Mouse (Mus musculus): ENCODE measurements at regions not wholly inside any gene's neighbourhood (a gene's known extent, or its start where the extent isn't known, plus 50 kb on each side); places are given as distances from the start of the nearest gene placed in this dataset.

DNA sequence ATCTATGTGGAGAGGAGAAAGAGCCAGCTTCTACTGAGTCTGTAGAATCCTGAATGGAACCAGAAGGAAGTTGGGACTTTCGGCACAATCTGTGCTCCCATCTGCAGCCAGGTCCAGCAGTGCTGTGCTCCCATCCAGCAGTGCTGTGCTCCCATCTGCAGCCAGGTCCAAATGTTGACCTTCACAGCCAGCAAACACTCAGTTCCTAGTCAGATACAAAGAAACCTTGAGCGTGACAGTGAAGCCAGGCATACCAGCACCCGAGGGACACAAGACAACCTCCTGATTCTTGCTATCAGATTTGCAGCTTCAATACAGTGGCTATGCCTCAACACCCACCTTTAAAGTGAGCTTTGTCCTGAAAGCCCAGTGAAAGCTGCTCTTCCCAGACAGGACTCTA, 79.4 kb upstream of the Ajap1 start:
- Histone ChIP-seq H3K9ac (ENCODE audit: control insufficient read depth, low read depth, low read length, poor library complexity, severe bottlenecking) (no peak overlapping the region), H3K4me1 (ENCODE audit: control insufficient read depth in 1 of 2, insufficient read depth in 2 of 2, low read length in 2 of 2) (no peaks in the 10 kb centered on the region), H3K79me2 (ENCODE audit: control insufficient read depth, insufficient read depth, low read length, poor library complexity) (no peaks in the 10 kb centered on the region), H3K9me3 (replicated peaks; ENCODE audit: insufficient read depth, low read length) (no peaks in the 10 kb centered on the region), H3K4me3 (ENCODE audit: control insufficient read depth in 1 of 2, insufficient read depth in 1 of 2, low read depth in 2 of 2, low read length in 2 of 2) (no peak overlapping the region), H3K27me3 (ENCODE audit: control insufficient read depth in 1 of 2, insufficient read depth in 2 of 2, low read length in 2 of 2) (no peaks in the 10 kb centered on the region), H3K27ac (ENCODE audit: control insufficient read depth, low read depth, low read length) (no peak overlapping the region), H3K36me3 (ENCODE audit: control insufficient read depth in 1 of 2, insufficient read depth in 2 of 2, low read length in 2 of 2) (no peaks in the 10 kb centered on the region)
- no peak for DNase-seq (ENCODE audit: low read depth, low spot score)
- TF ChIP-seq CHD1 (IDR thresholded peaks at IDR 0.05; ENCODE audit: low read depth, low read length) (no peak), TAL1 (IDR thresholded peaks at IDR 0.05; ENCODE audit: low read length) (no peak), KAT2A (conservative IDR thresholded peaks at IDR 0.05; ENCODE audit: low read depth, low read length) (no peak)

DNA sequence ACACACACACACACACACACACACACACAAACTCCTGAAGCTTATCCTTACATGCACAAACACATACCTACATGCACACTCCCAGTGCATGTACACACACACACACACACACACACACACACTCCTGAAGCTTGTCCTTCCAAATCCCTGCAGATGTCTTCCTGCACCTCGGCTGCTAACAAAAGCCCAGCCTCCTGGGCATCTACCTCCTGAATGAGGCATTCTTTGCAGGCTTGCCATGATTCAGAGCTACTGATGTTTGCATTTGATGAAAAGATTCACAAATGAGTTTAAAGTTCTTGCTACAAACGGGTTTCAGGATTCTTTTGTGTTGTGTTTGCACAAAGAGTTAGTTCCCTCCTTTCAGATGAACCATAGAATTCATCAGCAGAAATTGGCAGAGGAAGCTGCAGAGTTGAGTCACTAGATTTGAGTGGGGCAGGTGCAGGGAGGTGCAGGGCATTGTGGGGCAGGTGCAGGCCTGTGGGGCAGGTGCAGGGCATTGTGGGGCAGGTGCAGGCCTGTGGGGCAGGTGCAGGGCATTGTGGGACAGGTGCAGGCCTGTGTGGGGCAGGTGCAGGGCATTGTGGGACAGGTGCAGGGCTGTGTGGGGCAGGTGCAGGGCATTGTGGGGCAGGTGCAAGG, 84.8 kb upstream of the Ajap1 start:
- Histone ChIP-seq H3K4me3 (ENCODE audit: control insufficient read depth in 1 of 2, insufficient read depth in 1 of 2, low read depth in 2 of 2, low read length in 2 of 2) (no peak overlapping the region), H3K27ac (ENCODE audit: control insufficient read depth, low read depth, low read length) (no peak overlapping the region), H3K4me1 (ENCODE audit: control insufficient read depth in 1 of 2, insufficient read depth in 2 of 2, low read length in 2 of 2) (no peaks in the 10 kb centered on the region), H3K79me2 (ENCODE audit: control insufficient read depth, insufficient read depth, low read length, poor library complexity) (no peaks in the 10 kb centered on the region), H3K36me3 (ENCODE audit: control insufficient read depth in 1 of 2, insufficient read depth in 2 of 2, low read length in 2 of 2) (no peaks in the 10 kb centered on the region), H3K9me3 (replicated peaks; ENCODE audit: insufficient read depth, low read length) (no peaks in the 10 kb centered on the region), H3K9ac (ENCODE audit: control insufficient read depth, low read depth, low read length, poor library complexity, severe bottlenecking) (no peak overlapping the region), H3K27me3 (ENCODE audit: control insufficient read depth in 1 of 2, insufficient read depth in 2 of 2, low read length in 2 of 2) (no peaks in the 10 kb centered on the region)
- no peak for TF ChIP-seq CHD1 (IDR thresholded peaks at IDR 0.05; ENCODE audit: low read depth, low read length)
- DNase-seq (ENCODE audit: low read depth, low spot score) = no peak

DNA sequence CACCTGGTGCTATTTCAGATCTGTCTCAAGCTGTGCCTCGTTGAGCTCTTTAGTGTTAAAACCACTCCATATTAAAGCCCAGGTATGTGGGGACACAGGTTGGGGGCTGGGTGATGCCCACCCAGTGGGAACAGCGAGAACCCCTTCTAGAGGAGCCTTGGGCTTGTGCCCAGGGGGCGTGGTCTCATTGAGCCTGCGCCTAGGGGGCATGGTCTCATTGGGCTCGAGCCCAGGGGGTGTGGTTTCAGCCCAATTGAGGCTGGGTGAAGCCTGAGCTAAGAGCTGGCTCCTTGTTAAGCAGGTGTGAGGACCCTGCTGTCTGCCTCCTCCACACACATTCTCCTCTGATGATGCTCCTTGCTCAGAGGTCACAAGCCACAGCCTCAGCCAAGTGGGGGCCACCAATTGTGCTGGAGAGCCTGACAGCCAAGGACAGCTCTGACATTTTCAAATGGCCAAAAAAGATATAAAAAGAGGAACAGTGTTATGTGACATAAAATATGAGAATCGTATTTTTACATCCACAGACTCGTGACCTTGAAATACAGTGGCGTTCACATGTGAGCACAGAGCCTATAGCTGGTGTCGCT, 90.7 kb upstream of the Ajap1 start:
- no peaks in the 10 kb centered on the region for H3K36me3 ChIP-seq (ENCODE audit: control insufficient read depth in 1 of 2, insufficient read depth in 2 of 2, low read length in 2 of 2)

DNA sequence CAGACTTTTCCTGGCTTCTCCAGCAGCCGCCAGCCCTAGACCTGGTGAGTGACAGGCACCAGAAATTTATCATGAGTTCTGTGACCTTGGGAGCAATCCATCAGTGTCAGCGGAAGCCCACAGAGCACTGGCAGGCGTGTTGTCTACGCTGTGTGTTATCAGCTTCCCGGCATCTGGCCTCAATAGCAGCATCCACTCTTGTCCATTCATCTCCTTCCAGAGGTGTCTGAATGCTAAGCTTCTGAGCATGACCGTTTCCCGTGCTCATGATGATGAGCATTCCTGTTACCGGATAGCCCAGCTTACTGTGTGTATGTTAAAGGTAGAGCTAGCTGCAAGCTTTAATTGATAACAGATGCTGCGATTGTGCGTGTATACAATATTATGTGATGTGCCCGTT, 110.7 kb upstream of the Ajap1 start:
- Histone ChIP-seq H3K9ac (ENCODE audit: control insufficient read depth, low read depth, low read length, poor library complexity, severe bottlenecking) (no peak overlapping the region), H3K79me2 (ENCODE audit: control insufficient read depth, insufficient read depth, low read length, poor library complexity) (no peaks in the 10 kb centered on the region), H3K4me3 (ENCODE audit: control insufficient read depth in 1 of 2, insufficient read depth in 1 of 2, low read depth in 2 of 2, low read length in 2 of 2) (no peak overlapping the region), H3K4me1 (ENCODE audit: control insufficient read depth in 1 of 2, insufficient read depth in 2 of 2, low read length in 2 of 2) (no peaks in the 10 kb centered on the region), H3K27me3 (ENCODE audit: control insufficient read depth in 1 of 2, insufficient read depth in 2 of 2, low read length in 2 of 2) (no peaks in the 10 kb centered on the region), H3K36me3 (ENCODE audit: control insufficient read depth in 1 of 2, insufficient read depth in 2 of 2, low read length in 2 of 2) (no peaks in the 10 kb centered on the region), H3K27ac (ENCODE audit: control insufficient read depth, low read depth, low read length) (no peak overlapping the region), H3K9me3 (replicated peaks; ENCODE audit: insufficient read depth, low read length) (no peaks in the 10 kb centered on the region)
- DNase-seq (ENCODE audit: low read depth, low spot score) = no peak
- TF ChIP-seq GATA1 (IDR thresholded peaks at IDR 0.05; ENCODE audit: low read depth, low read length) (no peak), JUND (IDR thresholded peaks at IDR 0.05; ENCODE audit: low read depth, low read length) (no peak), USF2 (IDR thresholded peaks at IDR 0.05; ENCODE audit: borderline replicate concordance in 1 of 2, insufficient read depth in 1 of 2, low read depth in 1 of 2, low read length in 2 of 2) (no peak), POLR2AphosphoS2 (IDR thresholded peaks at IDR 0.05; ENCODE audit: low read length) (no peak), RAD21 (IDR thresholded peaks at IDR 0.05; ENCODE audit: low read depth, low read length) (no peak), CHD2 (IDR thresholded peaks at IDR 0.05; ENCODE audit: low read length) (no peak), POLR2A (IDR thresholded peaks at IDR 0.05; ENCODE audit: control insufficient read depth in 1 of 2, insufficient read depth in 1 of 2, low read depth in 1 of 2, low read length in 2 of 2, poor library complexity in 1 of 2) (no peak), ETS1 (IDR thresholded peaks at IDR 0.05; ENCODE audit: low read depth, low read length) (no peak), ZC3H11A (IDR thresholded peaks at IDR 0.05; ENCODE audit: low read depth, low read length) (no peak), MEF2A (IDR thresholded peaks at IDR 0.05; ENCODE audit: extremely low read depth, insufficient replicate concordance, low read depth, low read length, poor library complexity, severe bottlenecking) (no peak), ZKSCAN1 (IDR thresholded peaks at IDR 0.05; ENCODE audit: low read depth, low read length) (no peak), SIN3A (IDR thresholded peaks at IDR 0.05; ENCODE audit: low read length) (no peak), MYC (IDR thresholded peaks at IDR 0.05; ENCODE audit: low read depth, low read length) (no peak), MYB (IDR thresholded peaks at IDR 0.05; ENCODE audit: low read depth, low read length) (no peak), ELF1 (IDR thresholded peaks at IDR 0.05; ENCODE audit: low read depth, low read length) (no peak)

More for the DNA sequence above, 90.7 kb upstream of the Ajap1 start:
- TF ChIP-seq SIN3A (IDR thresholded peaks at IDR 0.05; ENCODE audit: low read length) (no peak), GABPA (IDR thresholded peaks at IDR 0.05; ENCODE audit: low read depth, low read length) (no peak), NRF1 (IDR thresholded peaks at IDR 0.05; ENCODE audit: insufficient read depth, low read depth, low read length, poor library complexity, severe bottlenecking) (no peak), USF1 (IDR thresholded peaks at IDR 0.05; ENCODE audit: low read depth, low read length) (no peak), TCF12 (IDR thresholded peaks at IDR 0.05; ENCODE audit: low read depth, low read length) (no peak), ZNF384 (IDR thresholded peaks at IDR 0.05; ENCODE audit: low read depth, low read length) (no peak), HCFC1 (IDR thresholded peaks at IDR 0.05; ENCODE audit: low read depth, low read length) (no peak)
- no peaks in the 10 kb centered on the region for H3K9me3 ChIP-seq (replicated peaks; ENCODE audit: insufficient read depth, low read length)
- H3K27me3 ChIP-seq (ENCODE audit: control insufficient read depth in 1 of 2, insufficient read depth in 2 of 2, low read length in 2 of 2) = no peaks in the 10 kb centered on the region
- no peak overlapping the region for H3K4me3 ChIP-seq (ENCODE audit: control insufficient read depth in 1 of 2, insufficient read depth in 1 of 2, low read depth in 2 of 2, low read length in 2 of 2)
- no peak overlapping the region for H3K27ac ChIP-seq (ENCODE audit: control insufficient read depth, low read depth, low read length)
- DNase-seq (ENCODE audit: low read depth, low spot score) = no peak
- H3K79me2 ChIP-seq (ENCODE audit: control insufficient read depth, insufficient read depth, low read length, poor library complexity) = no peaks in the 10 kb centered on the region
- no peaks in the 10 kb centered on the region for H3K4me1 ChIP-seq (ENCODE audit: control insufficient read depth in 1 of 2, insufficient read depth in 2 of 2, low read length in 2 of 2)
- H3K9ac ChIP-seq (ENCODE audit: control insufficient read depth, low read depth, low read length, poor library complexity, severe bottlenecking) = no peak overlapping the region

All from MEL (cell line).